Mouse (Mus musculus) right cerebral cortex, postnatal 4 days (tissue): ENCODE data around the gene Hnrnpul1.

Experiments used
- DNase-seq: peaks from one replicate; pipeline ENCODE4 v3.0.0-alpha.2; 2022

Hnrnpul1 gene

GRCm38 (mm10) chr7:25687811-25688401 lies 66.7 kb downstream of the Hnrnpul1 start:
- DNase-seq = no peak

DNA sequence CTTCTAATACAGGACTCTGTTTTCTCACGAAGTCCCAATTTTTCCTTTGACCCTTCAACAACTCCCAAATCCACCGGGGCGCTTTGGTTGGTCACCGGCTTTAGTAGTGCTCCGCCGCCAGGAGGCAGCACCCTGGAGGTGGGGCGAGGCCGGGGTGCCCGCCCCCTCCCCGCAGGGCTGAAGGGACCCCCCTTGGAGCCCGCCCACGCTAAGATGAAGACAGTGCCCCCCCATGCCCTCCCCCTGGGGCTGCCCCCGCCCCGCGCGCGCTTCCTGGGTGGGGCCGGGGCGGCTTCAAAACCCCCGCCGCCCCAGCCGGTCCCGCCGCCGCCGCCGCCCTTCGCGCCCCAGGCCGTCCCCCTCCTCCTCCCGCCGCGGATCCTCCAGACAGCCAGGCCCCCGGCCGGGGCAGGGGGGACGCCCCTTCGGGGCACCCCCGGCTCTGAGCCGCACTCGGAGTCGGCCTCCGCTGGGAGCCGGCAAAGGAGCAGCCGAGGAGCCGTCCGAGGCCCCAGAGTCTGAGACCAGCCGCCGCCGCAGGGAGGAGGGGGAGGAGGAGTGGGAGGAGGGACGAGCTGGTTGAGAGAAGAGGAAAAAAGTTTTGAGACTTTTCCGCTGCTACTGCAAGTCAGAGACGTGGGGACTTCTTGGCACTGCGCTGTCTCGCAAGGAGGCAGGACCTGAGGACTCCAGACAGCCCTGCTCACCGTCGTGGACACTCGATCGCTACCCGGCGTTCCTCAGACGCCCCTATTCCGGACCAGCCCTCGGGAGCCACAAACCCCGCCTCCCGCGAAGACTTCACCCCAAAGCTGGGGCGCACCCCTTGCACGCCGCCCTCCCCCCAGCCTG lies 67.7 kb downstream of the Hnrnpul1 start, which contains the start of gene Tgfb1:
Gene Tgfb1, plus strand, starts transcription at position 323 of the 852 bp plus-strand sequence.
- peak; percentile 46 for DNase-seq

GRCm38 (mm10) chr7:25685926-25686470 lies 68.6 kb downstream of the Hnrnpul1 start:
- no peak for DNase-seq

DNA sequence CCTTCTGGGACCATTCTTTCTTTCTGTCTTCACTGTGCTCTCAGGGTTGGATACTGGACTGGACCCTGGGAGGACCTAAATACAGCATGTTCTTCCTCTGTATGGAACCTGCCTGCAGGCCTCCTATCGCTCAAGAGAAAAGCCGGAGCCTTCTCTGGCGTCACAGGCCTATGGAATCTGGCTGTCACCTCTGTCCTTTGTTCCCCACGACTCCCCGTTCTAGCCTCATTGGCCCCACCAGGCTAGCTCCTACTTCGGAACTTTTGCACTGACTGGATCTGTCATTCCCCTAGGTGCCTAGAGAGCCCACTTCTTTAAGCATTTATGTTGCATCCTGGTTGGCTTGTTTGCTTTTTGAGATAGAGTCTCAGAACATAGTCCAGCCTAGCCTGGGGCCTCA lies 69.9 kb downstream of the Hnrnpul1 start:
- no peak for DNase-seq

DNA sequence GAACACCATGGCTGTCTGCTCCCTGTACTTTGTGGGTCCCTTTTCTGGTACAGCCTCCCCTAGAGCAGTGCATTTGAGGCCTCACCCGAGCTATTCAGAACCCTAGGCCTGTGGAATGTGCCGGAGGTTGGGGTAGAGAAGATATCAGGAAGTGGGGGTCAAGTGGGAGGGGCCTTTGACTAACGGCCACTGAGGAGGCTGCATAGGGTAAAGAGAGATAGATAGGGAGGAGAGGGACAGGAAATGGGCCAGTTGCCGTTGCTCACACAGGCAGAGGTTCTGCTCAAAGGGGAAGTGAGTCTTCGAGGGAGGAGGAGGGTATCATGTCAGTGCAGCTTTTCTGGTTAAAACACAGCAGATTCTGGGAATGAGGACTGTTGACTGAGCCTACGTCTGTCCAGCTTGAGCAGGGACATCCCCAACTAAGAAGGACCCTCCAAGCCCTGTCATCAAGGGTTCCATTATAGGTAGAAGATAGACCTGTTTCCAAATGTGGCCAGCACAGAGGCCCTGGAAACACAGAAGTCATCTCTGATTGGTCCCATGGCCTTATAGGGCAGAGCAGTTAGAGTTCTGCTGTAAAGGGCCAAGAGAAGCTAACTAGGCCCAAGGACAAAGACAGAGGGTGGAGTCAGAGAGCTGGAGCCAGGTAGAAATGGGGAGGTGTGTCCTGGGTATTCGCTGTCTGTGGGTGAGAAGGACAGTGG lies 70.9 kb downstream of the Hnrnpul1 start:
- DNase-seq = no peak

DNA sequence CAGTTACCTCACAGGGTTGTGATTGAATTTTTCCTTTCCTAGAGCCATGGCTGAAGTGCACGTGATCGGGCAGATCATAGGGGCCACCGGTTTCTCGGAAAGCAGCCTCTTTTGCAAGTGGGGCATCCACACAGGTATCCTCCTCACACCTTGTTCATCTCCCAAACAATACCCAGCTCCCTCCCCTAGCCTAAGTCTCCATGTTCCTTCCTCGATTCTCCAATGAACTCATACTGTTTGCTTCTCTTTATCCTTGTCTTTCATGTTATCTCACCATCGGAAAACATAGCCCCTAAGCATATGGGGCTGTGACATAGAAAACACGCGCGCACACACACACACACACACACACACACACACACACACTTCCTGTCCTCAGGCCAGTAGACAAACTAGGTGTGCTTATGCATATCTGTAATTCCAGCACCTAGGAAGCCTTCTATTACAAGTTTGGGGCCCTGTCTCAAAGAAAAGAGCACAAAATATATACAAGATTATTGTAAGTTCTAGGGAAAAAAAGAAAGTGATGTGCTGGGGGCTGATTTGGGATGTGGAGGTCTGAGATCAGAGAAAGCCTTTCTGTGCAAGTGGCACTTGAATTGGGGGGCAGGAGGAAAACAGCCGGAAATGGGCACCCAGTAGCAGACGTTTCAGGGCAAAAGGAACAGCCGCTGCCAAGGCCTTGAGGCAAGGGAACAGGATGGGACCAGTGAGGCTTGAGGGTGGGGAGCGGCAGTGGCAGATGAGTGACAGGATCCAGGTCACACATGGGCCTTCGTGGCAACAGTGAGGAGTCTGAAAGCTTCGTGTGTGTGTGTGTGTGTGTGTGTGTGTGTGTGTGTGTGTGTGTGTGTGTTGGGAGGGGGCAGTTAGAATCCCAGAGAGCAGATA lies 73.0 kb downstream of the Hnrnpul1 start:
- no peak for DNase-seq

- DNase-seq = peak; percentile 92
Observed at GRCm38 (mm10) chr7:25680514-25681258, 73.9 kb downstream of the Hnrnpul1 start, which contains the start of gene B9d2. B9d2 (plus strand) TSS chr7:25680780.

DNA sequence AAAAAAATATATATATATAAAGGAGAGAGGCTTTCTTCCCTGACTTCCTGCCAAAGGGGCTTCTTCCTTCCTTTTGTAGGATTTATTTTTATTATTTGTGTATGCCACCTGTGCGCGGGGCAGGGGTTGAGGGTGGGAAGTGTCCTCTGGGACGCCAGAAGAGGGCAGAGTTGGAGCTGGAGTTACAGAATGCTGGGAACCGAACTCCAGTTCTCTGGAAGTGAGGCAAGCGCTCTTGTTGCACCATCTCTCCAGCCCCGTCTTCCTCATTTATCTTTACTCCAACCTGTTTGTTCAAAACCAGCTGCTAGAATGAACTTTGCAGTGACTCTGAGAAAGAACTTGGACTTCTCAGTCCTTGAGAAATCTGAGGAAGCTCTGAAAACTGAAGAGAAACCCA lies 74.6 kb downstream of the Hnrnpul1 start:
- DNase-seq = no peak

DNA sequence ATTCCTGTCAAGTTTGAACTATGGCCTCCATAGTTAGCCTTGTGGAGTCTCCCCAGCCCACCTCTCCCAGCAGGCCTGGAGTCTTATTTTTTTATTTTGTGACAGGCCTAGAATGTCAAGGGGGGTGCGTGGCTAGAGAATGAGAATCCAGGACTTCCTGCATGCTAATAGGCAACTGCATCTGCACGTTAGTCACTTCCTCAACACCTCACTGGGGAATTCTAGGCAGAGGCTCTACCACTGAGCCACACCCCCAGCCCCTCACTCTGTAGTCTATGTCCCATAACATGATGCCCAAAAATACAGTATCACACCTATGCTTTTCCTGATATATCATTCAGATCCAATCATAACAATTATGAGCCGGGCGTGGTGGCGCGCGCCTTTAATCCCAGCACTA lies 77.5 kb downstream of the Hnrnpul1 start:
- DNase-seq = no peak

GRCm38 (mm10) chr7:25676085-25676781 lies 78.3 kb downstream of the Hnrnpul1 start:
- peak; percentile 97 for DNase-seq

- DNase-seq = no peak
Observed at GRCm38 (mm10) chr7:25675405-25675804, 79.2 kb downstream of the Hnrnpul1 start.

DNA sequence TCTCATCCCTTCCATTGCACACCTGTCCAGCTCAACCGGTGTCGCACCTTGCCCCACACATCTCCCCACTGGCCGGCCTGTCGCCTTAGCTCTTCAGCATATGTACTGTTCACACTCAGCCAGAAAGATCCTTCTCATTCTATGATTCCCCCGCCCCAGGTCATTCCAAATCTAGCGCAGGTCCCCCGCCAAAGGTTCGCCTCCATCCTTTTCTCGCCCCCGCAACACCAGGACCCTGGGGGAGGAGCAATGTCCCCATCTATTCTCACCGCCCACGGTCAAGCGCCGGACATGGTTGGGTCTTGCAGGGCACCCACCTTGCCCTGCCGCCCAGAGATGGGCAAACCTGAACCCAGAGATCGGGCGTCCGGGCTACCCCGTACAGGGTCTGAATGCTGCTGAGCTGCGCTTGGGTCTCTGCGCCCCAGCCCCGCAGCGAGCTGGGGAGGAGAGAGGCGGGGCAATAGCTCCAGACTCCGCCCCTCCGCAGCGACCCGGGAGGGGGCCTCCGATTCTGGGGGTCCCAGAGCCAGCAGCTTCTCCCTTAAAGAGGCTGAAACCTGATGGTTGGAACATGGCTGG lies 79.7 kb downstream of the Hnrnpul1 start, which contains the start of gene Tmem91:
Gene Tmem91, minus strand, starts transcription at position 448 of the 582 bp plus-strand sequence.
- peak; percentile 37 for DNase-seq

DNA sequence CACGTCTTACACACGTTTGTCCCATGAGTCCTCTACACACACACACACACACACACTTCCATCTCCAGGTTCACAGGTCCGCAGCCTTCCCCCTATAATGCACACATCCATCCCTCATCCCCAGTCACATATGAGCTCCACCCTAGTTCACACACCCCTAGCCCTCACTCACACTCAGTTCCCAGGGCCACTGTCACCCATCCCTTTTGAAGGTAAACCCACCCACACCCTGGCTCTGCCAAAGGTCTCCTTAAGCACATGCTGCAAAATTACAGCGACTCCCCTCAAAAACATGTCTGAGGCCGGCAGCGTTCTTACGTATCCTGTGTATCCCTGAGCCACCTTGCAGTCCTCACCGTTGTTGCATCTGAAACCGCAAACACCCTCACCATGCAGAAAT lies 80.3 kb downstream of the Hnrnpul1 start:
- no peak for DNase-seq

GRCm38 (mm10) chr7:25672442-25672841 lies 82.1 kb downstream of the Hnrnpul1 start:
- no peak for DNase-seq

- DNase-seq = no peak
Observed at GRCm38 (mm10) chr7:25671686-25672085, 82.9 kb downstream of the Hnrnpul1 start.
